Mouse (Mus musculus) kidney, embryonic 16.5 days (tissue): Measurements from ENCODE around the gene Dand5. TPM values are rescaled to one million over a fixed set of nuclear protein-coding genes. Genes with fewer than 3 reads are reported as not detected.

Experiments used
- ATAC-seq: fragments of 200-750 bp; cut with Nextera tagmentation; 2 replicates; pipeline ENCODE4 v1.8.0; 2017; ENCODE audit warnings: moderate TSS enrichment; ENCODE audit not compliant: low FRiP score, low TSS enrichment
- H3K27ac ChIP-seq: fragments of 300-500 bp; sonication (generic); 2 replicates; pipeline ENCODE4 v1.5.1; 2014; ENCODE audit warnings: low read length
- H3K27me3 ChIP-seq: fragments of 300-500 bp; sonication (generic); 2 replicates; pipeline ENCODE4 v1.6.1; 2014; ENCODE audit warnings: low read length, control low read depth, mixed read lengths; ENCODE audit not compliant: insufficient read depth
- H3K36me3 ChIP-seq: fragments of 300-500 bp; sonication (generic); 2 replicates; pipeline ENCODE4 v1.6.1; 2014; ENCODE audit warnings: low read length, control low read depth, mixed read lengths; ENCODE audit not compliant: insufficient read depth
- H3K4me1 ChIP-seq: fragments of 300-500 bp; sonication (generic); 2 replicates; pipeline ENCODE4 v1.6.1; 2014; ENCODE audit warnings: low read length, control low read depth, mixed read lengths; ENCODE audit not compliant: insufficient read depth
- H3K4me2 ChIP-seq: fragments of 300-500 bp; sonication (generic); replicated peaks from 2 replicates; pipeline ENCODE4 v1.6.1; 2014; ENCODE audit warnings: low read depth, low read length
- H3K4me3 ChIP-seq: fragments of 300-500 bp; sonication (generic); 2 replicates; pipeline ENCODE4 v1.5.1; 2014; ENCODE audit warnings: mild to moderate bottlenecking, low read length
- H3K9ac ChIP-seq: fragments of 300-500 bp; sonication (generic); replicated peaks from 2 replicates; pipeline ENCODE4 v1.6.1; 2014; ENCODE audit warnings: low read length
- H3K9me3 ChIP-seq: fragments of 300-500 bp; sonication (generic); 2 replicates; pipeline ENCODE4 v1.6.1; 2016; ENCODE audit warnings: low read length, control low read depth
- whole genome bisulfite sequencing: fragments of 180-500 bp; shearing (Covaris S2); extraction: QIAGEN DNeasy Blood & Tissue Kit; methylation state at CpG from one replicate; pipeline ENCODE4 v1.1.7; 2014; 5-methylcytosine and 5-hydroxymethylcytosine counted together
- polyA plus RNA-seq: library from polyadenylated mRNA; unstranded; fragments of >200 nt; fragmentation: Nextera tagmentation; extraction: Ambion mirVana; gene quantifications from 2 replicates; pipeline ENCODE4 v1.2.1, GENCODE M21; 2015

Dand5 gene
- polyA plus RNA-seq, 1 experiment from 2014 or later = 9.0 TPM

DNA sequence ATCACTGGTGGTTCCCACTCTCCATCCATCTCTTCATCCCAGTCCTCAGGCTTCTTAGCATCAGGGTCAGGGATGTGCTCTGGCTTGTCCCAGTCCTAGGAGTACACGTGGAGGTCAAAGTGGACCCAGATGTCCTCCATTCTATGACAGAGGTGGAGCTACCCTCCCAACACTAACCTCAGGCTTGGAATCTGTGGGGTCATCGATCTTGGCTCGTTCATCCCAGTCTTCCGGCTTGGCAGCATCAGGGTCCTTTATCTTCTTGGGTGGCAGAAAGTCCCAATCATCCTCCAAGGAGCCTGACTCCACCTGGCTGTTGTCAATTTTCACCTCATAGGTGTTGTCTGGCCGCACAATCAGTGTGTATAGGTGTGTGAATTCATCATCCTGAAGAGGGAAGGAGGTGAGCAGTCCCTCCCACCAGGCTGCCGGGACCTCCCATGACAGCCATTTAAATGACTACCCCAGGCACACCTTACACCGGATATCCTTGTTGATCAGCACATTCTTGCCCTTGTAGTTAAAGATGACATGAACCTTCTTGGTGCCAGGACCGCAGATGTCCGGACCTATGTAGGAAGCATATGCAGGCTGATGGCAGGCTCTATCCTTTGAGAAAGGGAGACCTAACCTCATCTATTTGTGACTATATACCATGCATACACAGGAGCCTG is 21.9 kb upstream of the Dand5 start:
- peak overlapping the region; percentile 99 for H3K4me3 ChIP-seq
- H3K4me2 ChIP-seq = peak overlapping the region; percentile 81
- ATAC-seq = no peak
- 76% methylated on average over 9 of the region's 9 CpGs for WGBS
- peak overlapping the region; percentile 98 for H3K9ac ChIP-seq
- H3K4me1 ChIP-seq = peaks cover 37% of the 10 kb centered on the region
- peaks cover 42% of the 10 kb centered on the region for H3K36me3 ChIP-seq
- no peaks in the 10 kb centered on the region for H3K27me3 ChIP-seq
- no peak overlapping the region for H3K27ac ChIP-seq
- H3K9me3 ChIP-seq = no peaks in the 10 kb centered on the region

DNA sequence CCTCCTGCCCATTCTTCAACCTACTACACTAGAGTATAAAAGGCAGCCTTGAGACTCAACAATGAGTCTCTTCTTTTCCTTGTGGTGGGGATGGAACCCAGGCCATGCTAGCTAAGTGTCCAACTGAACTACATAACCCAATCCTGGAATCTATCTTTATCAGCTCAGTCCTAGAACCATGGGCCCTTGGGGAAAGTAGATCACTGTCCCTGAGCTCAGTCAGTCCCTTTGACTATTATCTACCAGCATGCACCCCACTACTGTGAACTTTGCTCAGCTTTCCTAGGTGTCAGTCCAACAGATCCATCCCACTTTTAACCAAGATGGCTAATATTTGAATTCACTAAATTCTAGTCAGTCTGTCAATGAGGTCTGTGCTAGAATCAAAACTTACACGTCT is 18.9 kb upstream of the Dand5 start:
- 79% methylated on average over 1 of the region's 1 CpGs for WGBS
- ATAC-seq = no peak
- peaks cover 44% of the 10 kb centered on the region for H3K4me1 ChIP-seq
- 0 out of 2 replicates have a peak overlapping the region, but pooled peaks have one; percentile 35 for H3K27ac ChIP-seq
- no peaks in the 10 kb centered on the region for H3K9me3 ChIP-seq
- H3K27me3 ChIP-seq = no peaks in the 10 kb centered on the region
- H3K36me3 ChIP-seq = peaks cover 59% of the 10 kb centered on the region
- H3K9ac ChIP-seq = no peak overlapping the region
- no peak overlapping the region for H3K4me2 ChIP-seq
- H3K4me3 ChIP-seq = no peak overlapping the region

DNA sequence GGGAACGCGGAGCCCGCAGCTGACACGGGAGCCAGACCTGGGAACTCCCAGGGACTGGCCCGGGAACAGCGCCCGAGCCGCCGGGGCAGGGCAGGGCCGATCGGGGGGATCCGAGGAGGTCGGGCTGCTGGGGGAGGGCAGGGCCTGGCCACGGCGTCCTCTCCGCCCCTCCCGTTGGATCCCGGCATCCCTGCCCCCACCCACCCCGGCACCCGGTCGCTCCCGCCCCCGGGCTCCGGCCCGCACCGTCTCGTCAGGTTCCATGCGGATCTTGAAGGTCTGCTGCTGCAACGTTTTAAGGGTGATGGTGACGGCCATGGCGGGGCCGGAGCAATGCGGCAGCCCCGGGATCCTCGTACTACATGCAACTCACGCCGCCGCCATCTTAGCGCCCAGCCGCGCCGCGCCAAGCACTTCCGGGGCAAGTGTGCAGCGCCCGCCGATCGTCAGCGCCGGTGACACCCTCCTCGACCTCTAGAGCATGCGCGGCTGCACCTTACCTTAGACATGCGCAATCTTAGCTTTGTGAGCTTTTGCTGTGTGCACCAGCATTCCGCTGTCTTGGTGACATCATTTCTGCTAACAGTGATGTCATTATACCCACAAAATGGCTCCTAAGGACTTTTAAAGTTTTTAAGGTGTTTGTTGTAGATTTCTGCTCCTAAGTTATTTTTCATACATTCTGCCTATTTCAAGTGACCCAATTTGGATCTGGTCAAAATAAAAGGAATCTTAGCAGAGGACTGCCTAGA is 17.8 kb upstream of the Dand5 start, which contains the start of gene Rad23a:
Gene Rad23a, minus strand, starts transcription at position 418 of the 752 bp plus-strand sequence.
- Histone ChIP-seq H3K27me3 (no peaks in the 10 kb centered on the region), H3K36me3 (peaks cover 67% of the 10 kb centered on the region), H3K4me1 (peaks cover 44% of the 10 kb centered on the region), H3K9me3 (no peaks in the 10 kb centered on the region), H3K4me2 (peak within 1 kb of the TSS; percentile 55), H3K27ac (peak within 1 kb of the TSS; percentile 90), H3K4me3 (peak within 1 kb of the TSS; percentile 82), H3K9ac (peak within 1 kb of the TSS; percentile 91)
- ATAC-seq = peak; percentile 94
- WGBS = under 1% methylated on average over 53 of the region's 55 CpGs

DNA sequence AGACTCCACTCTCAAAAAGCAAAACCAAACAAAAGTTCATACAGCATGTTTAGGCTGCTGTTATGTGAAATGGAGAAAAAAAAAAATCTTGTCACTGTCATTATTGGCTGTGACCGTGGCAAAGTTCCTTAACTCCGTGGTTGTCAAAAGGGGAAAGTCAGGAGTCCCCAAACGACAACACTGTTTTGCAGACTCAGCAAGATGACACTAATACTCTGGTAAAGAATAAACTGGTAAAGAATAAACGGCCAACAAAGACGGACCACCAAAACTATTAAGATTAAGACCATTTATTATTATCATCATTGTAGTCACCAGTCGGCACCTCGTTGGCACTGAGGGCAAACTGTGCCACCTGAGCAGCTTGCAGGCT is 17.2 kb upstream of the Dand5 start:
- no peaks in the 10 kb centered on the region for H3K9me3 ChIP-seq
- ATAC-seq = no peak
- H3K4me2 ChIP-seq = peak overlapping the region; percentile 55
- peaks cover 41% of the 10 kb centered on the region for H3K4me1 ChIP-seq
- peak overlapping the region; percentile 91 for H3K9ac ChIP-seq
- peaks cover 70% of the 10 kb centered on the region for H3K36me3 ChIP-seq
- WGBS = 1% methylated on average over 7 of the region's 7 CpGs
- peak overlapping the region; percentile 90 for H3K27ac ChIP-seq
- peak overlapping the region; percentile 82 for H3K4me3 ChIP-seq
- H3K27me3 ChIP-seq = no peaks in the 10 kb centered on the region

DNA sequence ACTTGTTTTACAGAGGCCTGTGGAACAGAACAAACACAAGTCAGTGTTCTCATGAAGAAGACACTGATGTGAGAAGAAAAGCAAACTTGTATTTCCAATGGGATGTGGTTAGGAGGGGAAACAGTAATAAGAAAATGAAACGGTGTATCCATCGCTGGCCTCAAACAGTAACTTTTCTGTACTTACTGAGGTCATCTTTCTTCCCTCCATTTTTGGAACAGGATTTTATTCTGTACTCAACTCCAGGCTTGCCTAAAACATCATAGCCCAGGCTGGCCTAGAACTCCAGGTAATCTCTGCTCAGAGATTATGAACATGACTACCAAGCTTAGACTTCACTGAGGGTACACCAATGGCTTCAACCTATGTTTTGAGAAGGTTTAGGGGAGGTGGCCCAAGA is 16.8 kb upstream of the Dand5 start:
- no peaks in the 10 kb centered on the region for H3K9me3 ChIP-seq
- ATAC-seq = no peak
- H3K27me3 ChIP-seq = no peaks in the 10 kb centered on the region
- H3K4me2 ChIP-seq = peak overlapping the region; percentile 55
- peak overlapping the region; percentile 91 for H3K9ac ChIP-seq
- peaks cover 70% of the 10 kb centered on the region for H3K36me3 ChIP-seq
- H3K4me3 ChIP-seq = peak overlapping the region; percentile 82
- peak overlapping the region; percentile 90; the same call in 1 of the 2 replicates for H3K27ac ChIP-seq
- WGBS = 88% methylated on average over 2 of the region's 2 CpGs
- peaks cover 38% of the 10 kb centered on the region for H3K4me1 ChIP-seq

DNA sequence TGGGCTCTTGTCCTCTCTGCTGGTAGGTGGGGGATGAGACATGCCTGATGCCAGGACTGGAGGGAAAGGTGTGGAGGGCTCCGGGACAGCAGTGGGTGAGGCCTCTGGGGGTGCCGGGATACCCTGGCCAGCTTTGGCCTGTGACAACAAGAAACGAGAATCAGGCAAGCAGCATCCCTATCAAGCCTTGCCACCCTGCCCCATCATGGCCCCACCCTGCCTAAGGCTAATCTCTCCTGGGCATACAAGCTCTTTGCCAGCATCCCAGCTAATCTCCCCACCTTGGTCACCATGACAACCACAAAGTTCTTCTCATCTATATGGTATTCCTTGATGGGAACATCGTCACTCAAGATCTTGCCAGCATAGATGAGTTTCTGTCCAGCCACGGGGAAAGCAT is 15.9 kb upstream of the Dand5 start:
- ATAC-seq = no peak

DNA sequence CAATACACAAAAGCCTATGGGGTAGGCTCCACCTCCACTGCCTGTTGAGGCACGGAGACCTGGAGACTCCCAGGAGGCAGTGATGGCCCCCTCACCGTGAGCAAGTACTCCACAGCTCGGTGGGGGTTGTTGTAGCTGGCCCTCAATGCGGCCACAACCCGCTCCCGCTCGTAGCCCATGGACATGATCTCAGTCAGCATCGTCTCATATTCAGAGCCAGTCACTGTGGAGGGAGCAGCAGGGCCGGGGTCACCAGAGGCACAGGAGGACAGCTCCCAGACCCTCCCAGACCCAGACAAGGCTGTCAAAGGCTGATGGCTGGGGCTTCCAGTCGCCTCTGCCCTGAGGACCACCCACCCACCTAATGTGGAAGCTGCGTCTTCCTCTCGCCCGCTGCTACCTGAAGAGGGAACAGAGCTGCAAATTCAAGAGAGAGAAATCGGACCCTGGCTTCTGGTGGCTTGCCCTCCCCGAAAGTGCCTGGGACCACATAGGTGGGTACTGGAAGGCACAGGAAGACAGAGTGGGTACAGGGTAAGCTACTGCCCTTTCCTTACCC is 15.4 kb upstream of the Dand5 start:
- no peak overlapping the region for H3K4me3 ChIP-seq
- H3K27ac ChIP-seq = peak overlapping the region; percentile 13; the same call in 1 of the 2 replicates
- no peak for ATAC-seq
- no peak overlapping the region; the same call in 1 of the 2 replicates for H3K9ac ChIP-seq
- peaks cover 31% of the 10 kb centered on the region for H3K4me1 ChIP-seq
- H3K27me3 ChIP-seq = no peaks in the 10 kb centered on the region
- no peaks in the 10 kb centered on the region for H3K9me3 ChIP-seq
- H3K4me2 ChIP-seq = no peak overlapping the region
- 62% methylated on average over 15 of the region's 15 CpGs for whole genome bisulfite sequencing
- peaks cover 64% of the 10 kb centered on the region for H3K36me3 ChIP-seq

More for the DNA sequence above, 15.9 kb upstream of the Dand5 start:
- H3K36me3 ChIP-seq = peaks cover 69% of the 10 kb centered on the region
- no peaks in the 10 kb centered on the region for H3K9me3 ChIP-seq
- no peaks in the 10 kb centered on the region for H3K27me3 ChIP-seq
- no peak overlapping the region for H3K27ac ChIP-seq
- no peak overlapping the region for H3K4me2 ChIP-seq
- whole genome bisulfite sequencing = 88% methylated on average over 5 of the region's 5 CpGs
- peaks cover 32% of the 10 kb centered on the region for H3K4me1 ChIP-seq
- H3K9ac ChIP-seq = no peak overlapping the region
- no peak overlapping the region for H3K4me3 ChIP-seq

DNA sequence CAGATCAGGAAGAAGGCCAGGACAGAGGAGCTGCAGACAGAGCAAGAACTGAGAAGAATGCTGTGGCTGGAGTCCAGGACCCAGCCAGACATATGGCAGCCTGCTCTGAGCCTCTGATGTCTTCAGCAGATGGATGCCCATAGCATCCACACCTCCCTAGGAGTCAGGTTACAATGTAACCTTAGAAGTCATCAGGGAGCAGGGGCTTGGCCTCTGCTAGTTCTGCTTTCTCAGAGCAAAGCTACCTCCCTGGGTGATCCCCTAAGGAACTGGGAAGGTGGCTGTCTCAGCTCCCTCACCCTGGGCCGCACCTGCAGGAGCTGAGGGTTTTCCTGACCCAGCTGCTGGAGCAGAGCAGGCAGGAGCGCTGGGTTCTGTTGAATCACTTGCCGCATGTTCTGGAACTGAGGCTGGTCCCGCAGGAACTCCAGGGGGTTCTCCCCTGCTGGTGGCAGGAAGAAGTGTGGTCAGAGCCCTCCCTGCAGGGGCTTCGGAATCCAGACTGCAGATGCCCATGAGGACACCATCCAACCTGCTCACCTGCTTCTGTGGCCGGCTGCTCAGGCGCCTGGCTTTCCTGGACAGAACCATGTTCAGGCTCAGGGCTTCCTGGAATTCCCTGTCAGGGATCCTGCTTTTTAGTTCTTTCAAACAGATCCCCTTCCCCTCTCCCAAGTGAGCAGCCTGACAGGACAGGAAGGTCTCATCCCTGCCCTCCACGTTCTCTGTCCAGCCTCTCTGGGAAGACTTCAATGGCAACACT is 14.7 kb upstream of the Dand5 start:
- ATAC-seq = peak; percentile 40; the same call in 1 of the 2 replicates

More for the DNA sequence above, 14.7 kb upstream of the Dand5 start:
- Histone ChIP-seq H3K9me3 (no peaks in the 10 kb centered on the region), H3K4me2 (no peak overlapping the region), H3K9ac (no peak overlapping the region; the same call in 1 of the 2 replicates), H3K27ac (peak overlapping the region; percentile 13; the same call in 1 of the 2 replicates), H3K4me1 (peaks cover 35% of the 10 kb centered on the region), H3K27me3 (no peaks in the 10 kb centered on the region), H3K4me3 (no peak overlapping the region), H3K36me3 (peaks cover 57% of the 10 kb centered on the region)
- WGBS = 32% methylated on average over 8 of the region's 8 CpGs
